8 mouse cellular contexts compared by ENCODE assay signal in the genomic region with DNA sequence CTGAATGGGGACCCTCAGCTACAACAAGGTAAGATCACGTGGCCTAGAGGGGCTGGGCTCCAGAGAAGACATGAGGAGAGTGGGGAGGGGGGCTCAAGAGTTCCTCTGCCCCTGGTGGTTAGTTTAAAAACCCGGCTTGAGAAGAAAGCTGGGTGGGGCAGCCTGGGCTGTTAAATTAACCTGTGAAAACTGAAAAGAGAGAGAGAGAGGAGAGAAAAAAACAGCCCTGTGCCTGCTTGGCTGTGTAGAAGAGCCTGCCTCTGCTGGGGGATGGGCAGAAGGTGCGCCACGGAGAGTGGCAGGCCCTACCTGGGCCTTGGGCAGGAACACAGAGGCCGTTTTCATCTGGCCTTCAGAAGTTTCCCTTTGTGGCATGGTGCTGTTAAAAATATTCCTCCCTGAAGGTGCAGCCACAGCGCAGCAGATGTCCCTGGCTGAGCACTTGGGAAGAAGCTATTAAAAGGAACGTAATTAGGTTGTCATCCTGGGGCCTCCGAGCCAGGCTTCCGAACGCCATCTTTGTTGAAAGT.
DNase-seq lines count a peak whose midpoint lies in the region; ATAC-seq and TF ChIP-seq lines count a peak whose summit lies in the region.
"Had no signal": no experiment of that assay in that cellular context is flagged by ENCODE, and none has a peak within 500 bp of the region (broad histone marks: within the 10 kb centered on the region; RNA-seq: fewer than 3 reads in every experiment).

No protein-coding gene starts in this region.

- TF ChIP-seq CTCF in left cerebral cortex, adult 2 months (IDR thresholded peaks at IDR 0.05) = no peak; the same call in none of the 2 replicates
- TF ChIP-seq CTCF in forebrain, postnatal 0 days (IDR thresholded peaks at IDR 0.05; ENCODE audit: low read depth) = no peak; the same call in 1 of the 2 replicates

- H3K27me3 ChIP-seq in forebrain, postnatal 0 days (ENCODE audit: insufficient read depth, low read length) = no peaks in the 10 kb centered on the region

- no peaks in the 10 kb centered on the region for H3K36me3 ChIP-seq in forebrain, postnatal 0 days (ENCODE audit: insufficient read depth)

- intact Hi-C loops in left cerebral cortex, adult 2 months (cut with DNase I) = loop anchor here (1.0 to 5.0 kb wide), 3 partner anchors 19 to 59 kb away; no protein-coding TSS in a partner anchor

- no peaks in the 10 kb centered on the region for H3K9me3 ChIP-seq in forebrain, postnatal 0 days (ENCODE audit: low read length)

- no peak overlapping the region for H3K4me2 ChIP-seq in forebrain, postnatal 0 days (ENCODE audit: low read depth)

- no peak overlapping the region for H3K9ac ChIP-seq in forebrain, postnatal 0 days

- 16% methylated on average over 10 of the region's 10 CpGs for WGBS in forebrain, postnatal 0 days

- H3K27ac ChIP-seq in left cerebral cortex, adult 2 months = peak overlapping the region; percentile 82
- H3K27ac ChIP-seq in forebrain, postnatal 0 days (ENCODE audit: low read depth, low read length) = peak overlapping the region; percentile 29

- DNase-seq in left cerebral cortex, adult 2 months (ENCODE audit: extremely low spot score in 1 of 2, low spot score in 2 of 2) = peak in 1 of 2 experiments; percentile 27
- no peak for DNase-seq in left cerebral cortex, adult 11 months (ENCODE audit: low spot score)
- DNase-seq in cerebellum, adult 9-10 months = peak; percentile 55
- peak; percentile 49 for DNase-seq in forebrain, postnatal 0 days
- peak; percentile 36 for DNase-seq in retina, embryonic 14.5 days (ENCODE audit: low spot score)
- no peak for DNase-seq in adrenal gland, postnatal 14 days
- DNase-seq in Muller cell, postnatal 12 days (ENCODE audit: inconsistent ontology term) = no peak
- DNase-seq: kidney, adult 11 months had no signal

- H3K4me1 ChIP-seq in forebrain, postnatal 0 days (ENCODE audit: insufficient read depth) = peaks cover 15% of the 10 kb centered on the region; the same call in 1 of the 2 replicates

- ATAC-seq in forebrain, postnatal 0 days = peak; percentile 56; the same call in 1 of the 2 replicates

- no peak overlapping the region for H3K4me3 ChIP-seq in left cerebral cortex, adult 2 months
- H3K4me3 ChIP-seq in forebrain, postnatal 0 days (ENCODE audit: low read depth, low read length) = no peak overlapping the region

Comparison
In these comparisons a context has a peak if more than half of its experiments do, and no peak if none do; other contexts are left out.
1. DNase-seq: peak in cerebellum, adult 9-10 months (single experiment), forebrain, postnatal 0 days (single experiment) and retina, embryonic 14.5 days (single experiment); none in left cerebral cortex, adult 11 months (single experiment), adrenal gland, postnatal 14 days (single experiment) and Muller cell, postnatal 12 days (single experiment).